Mouse (Mus musculus) testis, adult 2 months (tissue): Measurements from ENCODE around the gene Bmp7. TPM values are rescaled to one million over a fixed set of nuclear protein-coding genes. Genes with fewer than 3 reads are reported as not detected.

Experiments used
- H3K27ac ChIP-seq: fragments of 200-500 bp; 2 replicates; pipeline ENCODE4 v1.5.1; 2012; ENCODE audit warnings: low read depth, low read length; ENCODE audit not compliant: control insufficient read depth, insufficient read depth
- H3K27me3 ChIP-seq: fragments of 200-500 bp; 2 replicates; pipeline ENCODE4 v1.6.1; 2012; ENCODE audit warnings: mild to moderate bottlenecking, low read length, moderate library complexity; ENCODE audit not compliant: control insufficient read depth, insufficient read depth
- H3K36me3 ChIP-seq: fragments of 200-500 bp; 2 replicates; pipeline ENCODE4 v1.6.1; 2012; ENCODE audit warnings: mild to moderate bottlenecking, low read length; ENCODE audit not compliant: control insufficient read depth, insufficient read depth
- H3K4me1 ChIP-seq: fragments of 200-500 bp; 2 replicates; pipeline ENCODE4 v1.6.1; 2012; ENCODE audit warnings: low read length; ENCODE audit not compliant: control insufficient read depth, insufficient read depth
- H3K4me3 ChIP-seq: fragments of 200-500 bp; 2 replicates; pipeline ENCODE4 v1.5.1; 2012; ENCODE audit warnings: low read depth, mild to moderate bottlenecking, low read length, moderate library complexity, mixed read lengths; ENCODE audit not compliant: control insufficient read depth
- CTCF ChIP-seq: fragments of 200-500 bp; IDR thresholded peaks from 2 replicates; pipeline ENCODE4 v1.5.1; 2012; ENCODE audit warnings: low read depth, mild to moderate bottlenecking, inconsistent platforms, low read length, moderate library complexity; ENCODE audit not compliant: control insufficient read depth, insufficient read depth, insufficient replicate concordance
- POLR2A ChIP-seq: fragments of 200-500 bp; IDR thresholded peaks from 2 replicates; pipeline ENCODE4 v1.6.1; 2012; ENCODE audit warnings: low read depth, mild to moderate bottlenecking, inconsistent platforms, low read length, moderate library complexity; ENCODE audit not compliant: control insufficient read depth
- polyA plus RNA-seq: library from polyadenylated mRNA; depleted of rRNA; stranded (reverse); fragments of >200 nt; gene quantifications from 2 replicates; pipeline ENCODE4 v1.2.3, GENCODE M21; 2012

The Bmp7 gene
- polyA plus RNA-seq, 1 experiment: 2.4 TPM

- TF ChIP-seq CTCF (no peak), POLR2A (no peak)
- no peaks in the 10 kb centered on the region for H3K36me3 ChIP-seq
- no peaks in the 10 kb centered on the region for H3K4me1 ChIP-seq
Observed at GRCm38 (mm10) chr2:172875201-172875600, 64.9 kb downstream of the Bmp7 start.

GRCm38 (mm10) chr2:172866356-172866755 is 73.8 kb downstream of the Bmp7 start:
- no peak for TF ChIP-seq CTCF
- no peak for TF ChIP-seq POLR2A
- no peak overlapping the region for H3K27ac ChIP-seq
- H3K36me3 ChIP-seq: no peaks in the 10 kb centered on the region
- no peaks in the 10 kb centered on the region for H3K27me3 ChIP-seq
- no peak overlapping the region for H3K4me3 ChIP-seq
- H3K4me1 ChIP-seq: peaks cover 18% of the 10 kb centered on the region

More at GRCm38 (mm10) chr2:172875201-172875600, 64.9 kb downstream of the Bmp7 start:
- no peaks in the 10 kb centered on the region for H3K27me3 ChIP-seq
- no peak overlapping the region for H3K27ac ChIP-seq
- H3K4me3 ChIP-seq: no peak overlapping the region

GRCm38 (mm10) chr2:172865165-172865564 is 75.0 kb downstream of the Bmp7 start:
- H3K27ac ChIP-seq: no peak overlapping the region
- H3K36me3 ChIP-seq: no peaks in the 10 kb centered on the region
- TF ChIP-seq POLR2A: no peak
- no peak for TF ChIP-seq CTCF
- no peaks in the 10 kb centered on the region for H3K27me3 ChIP-seq
- no peak overlapping the region for H3K4me3 ChIP-seq
- peaks cover 18% of the 10 kb centered on the region for H3K4me1 ChIP-seq

GRCm38 (mm10) chr2:172864566-172864965 is 75.6 kb downstream of the Bmp7 start:
- Histone ChIP-seq H3K27ac (no peak overlapping the region), H3K4me3 (no peak overlapping the region; the same call in 1 of the 2 replicates), H3K36me3 (no peaks in the 10 kb centered on the region), H3K27me3 (no peaks in the 10 kb centered on the region), H3K4me1 (peaks cover 21% of the 10 kb centered on the region)
- TF ChIP-seq POLR2A: no peak
- TF ChIP-seq CTCF: peak; percentile 46; the same call in 1 of the 2 replicates

- Histone ChIP-seq H3K27ac (no peak overlapping the region; the same call in 1 of the 2 replicates), H3K4me1 (peaks cover 21% of the 10 kb centered on the region), H3K27me3 (no peaks in the 10 kb centered on the region), H3K4me3 (peak overlapping the region; percentile 83), H3K36me3 (no peaks in the 10 kb centered on the region)
- TF ChIP-seq POLR2A (no peak), CTCF (no peak)
Observed at GRCm38 (mm10) chr2:172863469-172863856, 76.7 kb downstream of the Bmp7 start.

- TF ChIP-seq POLR2A (no peak), CTCF (no peak)
- H3K4me1 ChIP-seq: peaks cover 21% of the 10 kb centered on the region
- H3K27ac ChIP-seq: peak overlapping the region; percentile 18
- H3K27me3 ChIP-seq: no peaks in the 10 kb centered on the region
- H3K4me3 ChIP-seq: peak overlapping the region; percentile 83
- no peaks in the 10 kb centered on the region for H3K36me3 ChIP-seq
Observed at GRCm38 (mm10) chr2:172862850-172863468, 77.2 kb downstream of the Bmp7 start.

GRCm38 (mm10) chr2:172862424-172862823 is 77.7 kb downstream of the Bmp7 start:
- Histone ChIP-seq H3K27ac (peak overlapping the region; percentile 18; the same call in 1 of the 2 replicates), H3K27me3 (no peaks in the 10 kb centered on the region), H3K36me3 (no peaks in the 10 kb centered on the region), H3K4me3 (peak overlapping the region; percentile 83), H3K4me1 (peaks cover 21% of the 10 kb centered on the region)
- peak; percentile 14; the same call in 1 of the 2 replicates for TF ChIP-seq POLR2A
- TF ChIP-seq CTCF: no peak
